Mouse (Mus musculus) liver, embryonic 15.5 days (tissue): ENCODE results near the gene Hbs1l. TPM values are rescaled to one million over a fixed set of nuclear protein-coding genes. Genes with fewer than 3 reads are reported as not detected.

Source experiments
- ATAC-seq: fragments of 200-750 bp; cut with Nextera tagmentation; 2 replicates; pipeline ENCODE4 v1.8.0; 2017; ENCODE audit warnings: moderate number of reproducible peaks, mild to moderate bottlenecking, moderate library complexity; ENCODE audit not compliant: insufficient read depth
- H3K27ac ChIP-seq: fragments of 300-500 bp; sonication (generic); replicated peaks from 2 replicates; pipeline ENCODE4 v1.5.1; 2015; ENCODE audit warnings: mild to moderate bottlenecking, inconsistent platforms
- H3K27me3 ChIP-seq: fragments of 300-500 bp; sonication (generic); 2 replicates; pipeline ENCODE4 v1.6.1; 2015; ENCODE audit warnings: mild to moderate bottlenecking, inconsistent platforms
- H3K36me3 ChIP-seq: fragments of 300-500 bp; sonication (generic); replicated peaks from 2 replicates; pipeline ENCODE4 v1.6.1; 2015; ENCODE audit warnings: moderate library complexity, mild to moderate bottlenecking, inconsistent platforms
- H3K4me1 ChIP-seq: fragments of 300-500 bp; sonication (generic); replicated peaks from 2 replicates; pipeline ENCODE4 v1.6.1; 2015; ENCODE audit warnings: inconsistent platforms
- H3K4me2 ChIP-seq: fragments of 300-500 bp; sonication (generic); 2 replicates; pipeline ENCODE4 v1.6.1; 2015; ENCODE audit warnings: moderate library complexity, mild to moderate bottlenecking, inconsistent platforms
- H3K4me3 ChIP-seq: fragments of 300-500 bp; sonication (generic); replicated peaks from 2 replicates; pipeline ENCODE4 v1.5.1; 2015; ENCODE audit warnings: mild to moderate bottlenecking, inconsistent platforms
- H3K9ac ChIP-seq: fragments of 300-500 bp; sonication (generic); 2 replicates; pipeline ENCODE4 v1.6.1; 2015; ENCODE audit warnings: moderate library complexity, mild to moderate bottlenecking, inconsistent platforms
- H3K9me3 ChIP-seq: fragments of 300-500 bp; sonication (generic); replicated peaks from 2 replicates; pipeline ENCODE4 v1.6.1; 2016; ENCODE audit warnings: inconsistent platforms
- WGBS: fragments of 180-500 bp; shearing (Covaris S2); methylation state at CpG from one replicate; pipeline ENCODE4 v1.1.7; 2015; ENCODE audit warnings: mixed read lengths; ENCODE audit not compliant: insufficient replicate concordance; 5-methylcytosine and 5-hydroxymethylcytosine counted together
- polyA plus RNA-seq: library from polyadenylated mRNA; unstranded; fragments of >200 nt; fragmentation: Nextera tagmentation; extraction: Ambion mirVana; gene quantifications from 2 replicates; pipeline ENCODE4 v1.2.1, GENCODE M21; 2015

Gene Hbs1l
- polyA plus RNA-seq, 1 experiment from 2014 or later, result 56.9 TPM

DNA sequence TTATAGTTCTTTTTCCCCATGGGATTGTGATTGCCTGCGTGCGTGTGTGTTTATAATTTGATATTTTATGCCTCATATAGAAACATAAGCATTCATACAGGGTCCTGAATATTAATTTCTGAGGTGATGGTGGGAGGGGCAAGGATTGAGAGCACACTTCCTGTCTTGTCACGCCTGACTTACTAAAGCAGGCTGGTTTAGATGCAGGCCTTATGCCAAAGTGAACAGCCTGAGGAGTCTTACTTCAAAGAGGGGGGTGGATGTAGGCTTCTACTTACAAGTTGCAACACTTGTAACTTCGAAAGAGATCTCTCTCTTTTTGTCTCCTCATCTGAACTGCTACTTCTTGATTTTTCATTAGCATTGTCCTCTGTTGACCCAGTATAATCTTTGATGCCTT, 18.0 kb downstream of the Hbs1l start:
- 68% methylated on average over 4 of the region's 4 CpGs for WGBS
- no peak overlapping the region for H3K27ac ChIP-seq
- H3K9me3 ChIP-seq, result no peaks in the 10 kb centered on the region
- H3K27me3 ChIP-seq, result no peaks in the 10 kb centered on the region
- H3K36me3 ChIP-seq, result peaks cover 30% of the 10 kb centered on the region
- no peak overlapping the region for H3K4me2 ChIP-seq
- no peak overlapping the region for H3K9ac ChIP-seq
- no peak for ATAC-seq
- H3K4me3 ChIP-seq, result no peak overlapping the region
- no peaks in the 10 kb centered on the region for H3K4me1 ChIP-seq

DNA sequence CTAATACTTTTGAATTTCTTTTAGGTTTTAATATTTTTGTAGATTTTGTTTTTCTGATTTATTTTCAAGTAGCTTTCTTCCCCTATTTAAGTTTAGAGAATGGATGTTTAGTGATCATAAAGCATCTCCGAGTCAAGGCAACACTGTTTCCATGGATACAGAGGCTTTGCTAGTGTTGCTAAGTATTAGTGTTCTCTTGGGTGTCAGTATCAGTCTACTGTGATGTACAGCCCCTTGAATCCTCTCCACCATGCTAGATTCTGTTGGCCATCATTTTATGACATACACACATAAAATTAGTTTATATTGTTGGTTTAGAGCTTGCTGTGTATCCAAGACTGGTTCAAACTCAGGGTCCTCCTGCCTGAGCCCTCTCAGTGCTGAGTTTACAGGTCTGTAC, 20.3 kb downstream of the Hbs1l start:
- Histone ChIP-seq H3K4me1 (no peaks in the 10 kb centered on the region), H3K9me3 (no peaks in the 10 kb centered on the region), H3K36me3 (peaks cover 30% of the 10 kb centered on the region), H3K27me3 (no peaks in the 10 kb centered on the region), H3K27ac (no peak overlapping the region), H3K4me2 (no peak overlapping the region), H3K4me3 (no peak overlapping the region), H3K9ac (no peak overlapping the region)
- 86% methylated on average over 1 of the region's 1 CpGs for WGBS
- ATAC-seq, result no peak

DNA sequence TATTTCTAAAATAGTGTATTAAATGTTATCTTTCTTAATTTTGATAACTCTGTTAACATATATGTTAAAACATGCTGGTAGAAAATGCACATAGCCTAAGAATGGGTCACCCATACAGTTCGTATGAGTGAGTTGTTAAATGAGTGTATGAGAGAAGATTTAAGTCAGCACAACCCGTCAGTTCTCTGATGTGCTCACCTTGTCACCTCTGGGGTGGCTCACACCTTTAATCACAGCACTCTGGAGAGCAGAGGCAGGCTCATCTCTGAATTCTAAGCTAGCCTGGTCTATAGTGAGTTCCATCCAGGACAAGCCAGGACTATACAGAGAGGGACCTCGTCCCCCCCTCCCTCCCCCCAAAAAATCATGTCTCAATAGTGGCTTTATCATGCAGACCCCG, 22.5 kb downstream of the Hbs1l start:
- no peak overlapping the region for H3K4me3 ChIP-seq
- no peak overlapping the region for H3K4me2 ChIP-seq
- no peak for ATAC-seq
- H3K4me1 ChIP-seq, result 0 out of 2 replicates have a peak, but pooled peaks cover 3% of the 10 kb centered on the region
- H3K9me3 ChIP-seq, result no peaks in the 10 kb centered on the region
- no peaks in the 10 kb centered on the region for H3K27me3 ChIP-seq
- no peak overlapping the region for H3K9ac ChIP-seq
- H3K36me3 ChIP-seq, result peaks cover 30% of the 10 kb centered on the region
- no peak overlapping the region for H3K27ac ChIP-seq
- WGBS, result 77% methylated on average over 4 of the region's 4 CpGs

DNA sequence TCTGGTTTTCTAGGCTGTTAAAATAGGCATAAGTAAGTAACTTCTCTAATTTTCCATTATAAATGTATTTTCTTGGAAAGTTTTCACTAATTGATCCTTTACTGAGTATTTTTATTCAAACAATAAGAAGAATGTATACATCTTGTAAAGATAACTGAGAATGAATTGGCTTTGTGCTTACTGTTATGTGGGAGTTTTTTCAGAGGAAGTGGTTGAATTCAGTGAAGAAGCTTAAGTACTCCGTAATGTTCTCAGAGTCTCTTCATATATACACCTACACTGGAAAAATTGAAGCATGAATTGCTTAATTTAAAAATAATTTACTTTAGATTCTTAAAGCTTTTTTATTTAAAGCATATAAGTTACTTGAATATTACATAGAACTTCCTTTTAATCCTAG, 23.2 kb downstream of the Hbs1l start:
- 0 out of 2 replicates have a peak, but pooled peaks cover 3% of the 10 kb centered on the region for H3K4me1 ChIP-seq
- H3K4me3 ChIP-seq, result no peak overlapping the region
- WGBS, result 94% methylated on average over 1 of the region's 1 CpGs
- no peak for ATAC-seq
- peaks cover 25% of the 10 kb centered on the region for H3K36me3 ChIP-seq
- H3K27ac ChIP-seq, result no peak overlapping the region
- no peaks in the 10 kb centered on the region for H3K27me3 ChIP-seq
- H3K9ac ChIP-seq, result no peak overlapping the region
- no peaks in the 10 kb centered on the region for H3K9me3 ChIP-seq
- H3K4me2 ChIP-seq, result no peak overlapping the region

DNA sequence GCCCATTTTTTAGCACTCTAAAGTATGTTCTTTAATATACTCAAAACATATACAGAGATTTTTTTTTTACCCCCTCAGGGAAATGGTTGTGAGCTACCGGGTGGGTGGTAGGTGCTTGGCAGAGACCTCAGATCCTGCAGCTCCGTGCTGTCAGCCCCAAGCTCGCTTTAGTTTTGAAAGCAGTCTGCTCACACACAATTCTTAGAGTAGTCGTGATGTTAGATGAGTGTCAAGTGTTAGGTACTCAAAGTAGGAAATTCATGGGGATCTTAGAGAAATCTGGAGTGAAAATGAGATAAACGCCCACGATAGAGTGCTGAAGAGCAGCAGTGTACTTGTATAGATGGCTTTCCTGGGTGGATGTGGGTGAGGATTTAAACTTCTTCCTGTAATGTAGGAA, 24.8 kb downstream of the Hbs1l start:
- no peaks in the 10 kb centered on the region for H3K27me3 ChIP-seq
- H3K27ac ChIP-seq, result no peak overlapping the region
- ATAC-seq, result no peak
- H3K36me3 ChIP-seq, result peaks cover 14% of the 10 kb centered on the region
- no peak overlapping the region for H3K4me3 ChIP-seq
- H3K4me1 ChIP-seq, result 0 out of 2 replicates have a peak, but pooled peaks cover 3% of the 10 kb centered on the region
- no peaks in the 10 kb centered on the region for H3K9me3 ChIP-seq
- H3K4me2 ChIP-seq, result no peak overlapping the region
- WGBS, result 80% methylated on average over 6 of the region's 6 CpGs
- no peak overlapping the region for H3K9ac ChIP-seq

DNA sequence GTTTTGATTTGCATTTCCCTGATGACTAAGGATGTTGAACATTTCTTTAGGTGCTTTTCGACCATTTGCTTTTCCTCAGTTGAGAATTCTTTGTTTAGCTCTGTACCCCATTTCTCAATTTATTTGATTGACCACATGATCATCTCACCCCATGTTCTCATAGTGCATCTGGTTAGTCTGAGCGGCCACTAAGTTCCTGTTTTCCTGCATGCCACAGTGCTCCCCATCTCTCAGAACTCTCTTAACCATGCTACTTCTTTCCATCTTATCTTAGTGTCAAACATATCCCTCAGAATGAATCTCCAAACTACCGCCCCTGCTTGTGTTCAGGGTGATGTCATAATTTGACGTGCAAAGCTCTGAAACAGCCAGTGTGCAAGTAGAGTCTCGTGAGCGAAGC, 30.6 kb downstream of the Hbs1l start:
- no peak overlapping the region for H3K4me2 ChIP-seq
- no peak for ATAC-seq
- WGBS, result 56% methylated on average over 6 of the region's 6 CpGs
- H3K4me3 ChIP-seq, result no peak overlapping the region
- peaks cover 6% of the 10 kb centered on the region for H3K36me3 ChIP-seq
- H3K27me3 ChIP-seq, result no peaks in the 10 kb centered on the region
- H3K27ac ChIP-seq, result no peak overlapping the region
- H3K9me3 ChIP-seq, result no peaks in the 10 kb centered on the region
- H3K4me1 ChIP-seq, result 0 out of 2 replicates have a peak, but pooled peaks cover 3% of the 10 kb centered on the region
- H3K9ac ChIP-seq, result no peak overlapping the region

DNA sequence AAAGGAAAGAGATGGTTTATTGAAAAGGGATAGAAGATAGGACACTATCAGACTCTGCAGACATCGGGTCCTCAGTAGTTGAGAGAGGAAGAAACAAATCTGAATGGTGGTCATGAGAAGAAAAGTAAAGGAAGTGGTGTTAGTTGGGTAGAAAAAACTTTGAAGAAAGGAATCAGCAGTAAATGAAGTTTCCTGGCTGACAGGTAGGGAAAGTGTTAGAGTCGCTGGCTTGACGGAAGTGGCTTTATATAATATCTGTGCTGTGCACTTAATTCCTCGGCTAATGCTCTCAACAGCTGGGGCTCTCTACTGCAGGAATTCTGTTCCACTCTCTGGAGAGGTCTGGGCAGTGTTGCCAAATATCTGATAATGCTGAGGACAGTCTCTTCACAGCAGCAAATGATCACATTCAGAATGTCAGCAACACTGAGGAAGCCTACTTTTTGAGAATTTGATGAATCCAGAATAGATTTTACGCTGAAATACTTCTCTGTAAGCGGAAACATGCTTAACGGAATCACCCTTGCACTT, 31.9 kb downstream of the Hbs1l start:
- Histone ChIP-seq H3K4me3 (no peak overlapping the region), H3K4me2 (no peak overlapping the region), H3K4me1 (no peaks in the 10 kb centered on the region), H3K27ac (no peak overlapping the region), H3K36me3 (peaks cover 13% of the 10 kb centered on the region), H3K27me3 (no peaks in the 10 kb centered on the region), H3K9me3 (no peaks in the 10 kb centered on the region), H3K9ac (no peak overlapping the region)
- no peak for ATAC-seq
- 72% methylated on average over 7 of the region's 7 CpGs for WGBS

DNA sequence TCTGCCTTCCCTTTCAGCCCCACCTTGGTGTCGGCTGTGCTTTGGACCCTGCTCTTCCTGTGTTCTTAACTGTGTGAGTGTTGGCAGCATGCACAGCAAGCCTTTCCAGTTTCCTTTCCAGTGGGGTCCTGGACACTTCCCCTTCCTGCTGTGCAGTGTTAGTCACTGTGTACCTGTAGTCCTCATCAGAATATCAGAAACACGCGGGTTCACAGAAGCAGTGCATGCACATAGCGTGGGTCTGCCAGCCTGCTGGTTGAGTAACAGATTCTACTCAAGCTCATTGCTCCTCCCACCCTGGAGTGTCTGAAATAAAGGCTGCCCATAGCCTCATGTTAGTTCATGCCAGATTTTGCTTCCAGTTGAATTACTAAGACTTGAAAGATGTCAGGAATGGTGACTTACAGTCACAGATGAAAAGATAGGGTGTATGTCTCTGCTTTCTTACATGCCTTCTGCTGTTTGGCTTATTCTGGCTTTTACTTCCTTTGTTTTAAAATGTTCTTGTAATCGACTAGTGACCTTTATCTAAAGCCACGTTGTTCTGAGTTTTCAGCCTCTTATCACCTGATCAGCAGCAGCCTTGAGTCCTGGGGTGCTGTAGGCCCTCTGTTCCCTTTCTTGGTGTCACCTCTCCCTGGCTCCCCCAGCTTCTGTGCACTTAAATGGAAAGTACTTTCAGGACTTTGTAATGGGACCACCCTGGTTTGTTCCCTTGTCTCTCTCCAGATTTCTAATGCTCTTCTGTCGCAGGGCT, 38.7 kb downstream of the Hbs1l start:
- Histone ChIP-seq H3K4me2 (no peak overlapping the region), H3K9ac (no peak overlapping the region), H3K27me3 (no peaks in the 10 kb centered on the region), H3K36me3 (peaks cover 62% of the 10 kb centered on the region), H3K4me1 (peaks cover 11% of the 10 kb centered on the region), H3K9me3 (no peaks in the 10 kb centered on the region), H3K4me3 (no peak overlapping the region), H3K27ac (no peak overlapping the region)
- 41% methylated on average over 7 of the region's 7 CpGs for WGBS
- no peak for ATAC-seq

DNA sequence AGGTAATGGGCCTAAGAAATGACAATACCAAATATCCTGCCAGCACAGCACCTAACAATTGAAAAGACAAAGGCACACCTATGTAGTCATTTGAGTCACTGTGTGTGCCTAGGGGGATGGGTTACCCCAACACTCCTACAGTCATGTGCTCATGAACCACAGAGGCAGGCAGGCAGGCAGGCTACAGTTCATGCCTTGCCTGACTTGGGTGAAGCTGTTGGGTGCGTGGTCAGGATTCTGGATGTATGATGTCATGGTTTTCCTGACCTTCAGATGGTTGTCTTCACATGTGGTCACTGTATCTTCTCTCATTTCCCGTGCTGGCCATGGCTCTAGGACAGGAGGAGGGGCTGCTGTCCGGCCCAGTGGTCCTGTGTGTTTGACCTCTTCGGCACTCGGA, 39.8 kb downstream of the Hbs1l start:
- 88% methylated on average over 5 of the region's 5 CpGs for WGBS
- H3K4me3 ChIP-seq, result no peak overlapping the region
- H3K9me3 ChIP-seq, result no peaks in the 10 kb centered on the region
- H3K27ac ChIP-seq, result no peak overlapping the region
- peaks cover 66% of the 10 kb centered on the region for H3K36me3 ChIP-seq
- H3K4me2 ChIP-seq, result no peak overlapping the region
- H3K27me3 ChIP-seq, result no peaks in the 10 kb centered on the region
- ATAC-seq, result no peak
- H3K4me1 ChIP-seq, result peaks cover 11% of the 10 kb centered on the region
- no peak overlapping the region for H3K9ac ChIP-seq

DNA sequence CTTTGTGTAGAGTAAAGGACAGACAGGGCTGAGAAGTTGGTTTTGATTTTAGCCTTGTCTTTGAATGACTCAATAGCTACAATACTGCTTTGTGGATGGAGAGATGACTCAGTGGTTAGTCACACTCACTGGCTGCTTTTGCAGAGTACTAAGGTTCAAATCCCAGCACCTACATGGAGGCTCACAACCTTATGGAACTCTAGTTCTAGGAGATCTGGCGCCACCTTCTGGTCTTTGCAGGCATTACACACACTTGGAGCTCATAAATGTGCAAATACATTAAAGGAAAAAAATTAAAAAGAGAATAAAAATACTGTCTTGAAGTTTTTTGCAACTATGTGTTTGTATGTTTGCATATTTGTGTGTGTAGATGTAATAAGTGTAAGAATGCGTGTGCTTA, 41.4 kb downstream of the Hbs1l start:
- H3K9ac ChIP-seq, result no peak overlapping the region
- no peak overlapping the region for H3K4me3 ChIP-seq
- H3K9me3 ChIP-seq, result no peaks in the 10 kb centered on the region
- H3K4me2 ChIP-seq, result no peak overlapping the region
- WGBS, result 60% methylated on average over 2 of the region's 2 CpGs
- H3K4me1 ChIP-seq, result peaks cover 11% of the 10 kb centered on the region
- ATAC-seq, result no peak
- peaks cover 71% of the 10 kb centered on the region for H3K36me3 ChIP-seq
- H3K27me3 ChIP-seq, result no peaks in the 10 kb centered on the region
- H3K27ac ChIP-seq, result no peak overlapping the region

DNA sequence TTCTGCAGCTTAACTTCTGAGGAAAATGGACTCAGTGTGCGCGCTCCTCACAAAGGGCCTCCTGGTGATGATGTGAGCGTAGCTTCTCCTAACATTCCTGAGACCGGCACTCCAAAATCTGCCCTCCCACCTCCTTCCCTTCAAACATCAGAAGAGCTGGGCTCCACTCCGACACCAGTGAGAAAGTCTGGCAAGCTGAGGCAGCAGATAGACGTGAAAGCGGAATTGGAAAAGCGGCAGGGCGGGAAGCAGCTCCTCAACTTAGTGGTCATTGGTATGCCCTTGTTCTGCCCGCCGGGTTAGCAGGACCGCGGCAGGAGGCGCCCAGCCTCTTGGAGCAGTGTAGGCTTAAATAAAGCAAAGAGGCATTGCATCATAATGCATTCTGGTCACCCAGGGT, 45.9 kb downstream of the Hbs1l start:
- ATAC-seq, result no peak
- WGBS, result 94% methylated on average over 14 of the region's 14 CpGs
- H3K36me3 ChIP-seq, result peaks cover 78% of the 10 kb centered on the region

More for the DNA sequence above, 45.9 kb downstream of the Hbs1l start:
- Histone ChIP-seq H3K9me3 (no peaks in the 10 kb centered on the region), H3K4me2 (no peak overlapping the region), H3K9ac (no peak overlapping the region), H3K4me3 (no peak overlapping the region), H3K4me1 (no peaks in the 10 kb centered on the region), H3K27me3 (no peaks in the 10 kb centered on the region), H3K27ac (no peak overlapping the region)
